Mouse (Mus musculus) adrenal gland, postnatal 10 days (tissue): Measurements from ENCODE around the gene Stat5a. TPM values are rescaled to one million over a fixed set of nuclear protein-coding genes. Genes with fewer than 3 reads are reported as not detected.

Experiments
- DNase-seq: peaks from one replicate; pipeline ENCODE4 v3.0.0; 2021; ENCODE audit warnings: mixed read lengths
- total RNA-seq, 2 experiments: library from RNA; stranded (reverse); gene quantifications; 2 replicates each; pipeline ENCODE4 v1.2.3; 2021

The Stat5a gene
- total RNA-seq, 2 experiments from 2014 or later, result 37.1 to 52.7 TPM

DNA sequence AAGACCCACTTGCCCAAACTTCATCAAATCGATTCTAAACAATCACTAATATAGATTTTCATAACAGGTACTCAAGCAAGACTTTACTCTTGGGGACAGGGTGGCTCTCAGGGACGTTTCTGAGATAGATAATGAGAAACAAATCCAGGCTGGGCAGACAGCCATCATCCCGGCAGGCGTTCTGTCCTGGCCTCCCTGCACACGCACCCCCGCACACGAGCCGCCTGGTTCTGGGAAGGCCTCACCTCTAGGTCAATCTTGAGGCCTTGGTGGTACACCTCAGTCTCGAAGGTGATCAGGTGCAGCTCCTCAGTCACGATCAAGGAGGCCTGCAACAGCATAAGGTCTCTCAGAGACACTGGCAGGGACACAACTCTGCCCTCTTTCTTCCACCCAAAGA, 36.9 kb downstream of the Stat5a start:
- DNase-seq, result no peak

GRCm38 (mm10) chr11:100897294-100898231, 38.4 kb downstream of the Stat5a start:
- no peak for DNase-seq

DNA sequence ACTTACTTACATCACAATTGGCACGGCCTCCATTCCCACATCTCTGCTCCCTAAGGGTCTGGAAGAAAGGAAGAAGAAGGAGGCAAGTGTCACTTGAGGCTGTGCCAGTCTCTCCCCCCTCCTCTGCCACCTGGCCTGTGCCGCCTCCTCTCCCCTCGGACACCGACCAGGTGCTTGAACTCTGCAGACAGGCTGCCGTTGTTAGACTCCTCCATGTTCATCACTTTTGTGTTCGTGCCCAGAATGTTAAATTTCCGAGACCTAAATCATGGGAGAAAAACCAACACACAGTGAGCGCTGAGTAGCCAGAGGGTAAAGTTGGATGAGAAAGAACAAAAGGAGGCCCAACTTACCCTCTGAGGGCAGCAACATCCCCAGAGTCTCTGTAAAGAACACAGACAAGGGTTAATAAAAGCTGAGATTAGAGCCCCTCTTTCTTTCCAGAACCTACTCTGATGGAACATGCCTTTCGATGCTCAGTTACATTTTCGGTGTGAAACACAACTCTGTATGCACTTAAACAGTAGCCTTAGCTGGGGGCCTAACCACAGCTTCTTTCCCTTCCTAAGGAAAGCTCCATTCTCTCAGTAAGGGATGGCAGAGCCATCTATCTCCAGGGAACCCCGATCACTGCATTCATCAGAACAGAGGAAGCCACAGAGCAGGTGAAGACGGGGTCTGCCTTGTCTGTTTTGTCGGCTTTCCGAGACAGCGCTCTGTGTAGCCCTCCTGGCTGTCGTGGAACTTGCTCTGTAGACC, 39.5 kb downstream of the Stat5a start:
- no peak for DNase-seq

- DNase-seq, result no peak
Measured at GRCm38 (mm10) chr11:100904580-100905351, 45.6 kb downstream of the Stat5a start.

DNA sequence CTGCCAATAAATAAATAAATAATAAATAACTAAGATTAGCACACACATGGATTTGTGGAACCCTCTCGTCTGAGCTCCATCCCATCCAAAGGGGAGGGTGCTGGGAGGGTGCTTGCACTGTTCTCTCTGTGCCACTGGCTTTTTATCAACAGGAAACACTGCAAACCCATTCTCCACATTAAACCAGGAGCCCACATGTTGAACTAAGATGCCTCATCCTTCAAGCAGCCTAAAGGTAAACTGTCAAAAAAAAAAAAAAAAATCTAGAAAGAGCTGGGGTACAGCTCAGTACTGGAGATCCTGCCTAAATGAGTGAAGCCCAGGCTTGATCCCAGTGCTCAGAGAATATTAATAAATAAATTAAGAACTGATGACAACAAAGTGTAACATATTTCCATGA, 46.8 kb downstream of the Stat5a start:
- DNase-seq, result no peak

DNA sequence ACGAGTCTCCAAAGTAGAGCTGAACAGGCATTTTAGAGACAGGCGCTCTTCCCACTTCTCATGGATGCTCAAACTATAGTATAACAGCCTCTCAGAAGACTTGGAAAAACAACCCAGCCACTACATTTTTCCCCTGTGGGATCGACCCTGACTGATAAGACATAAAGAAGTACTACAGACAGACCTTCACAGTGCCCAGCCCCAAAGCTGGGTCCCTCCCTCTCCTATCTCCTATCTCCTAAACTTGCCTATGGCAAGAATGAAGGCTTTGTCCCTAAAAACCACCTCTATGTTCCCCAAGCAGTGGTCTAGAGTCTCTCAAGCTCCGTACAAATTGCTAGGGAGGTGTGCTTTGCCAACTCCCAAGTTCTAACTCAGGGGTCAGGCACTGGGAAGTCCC, 47.7 kb downstream of the Stat5a start:
- DNase-seq, result no peak

DNA sequence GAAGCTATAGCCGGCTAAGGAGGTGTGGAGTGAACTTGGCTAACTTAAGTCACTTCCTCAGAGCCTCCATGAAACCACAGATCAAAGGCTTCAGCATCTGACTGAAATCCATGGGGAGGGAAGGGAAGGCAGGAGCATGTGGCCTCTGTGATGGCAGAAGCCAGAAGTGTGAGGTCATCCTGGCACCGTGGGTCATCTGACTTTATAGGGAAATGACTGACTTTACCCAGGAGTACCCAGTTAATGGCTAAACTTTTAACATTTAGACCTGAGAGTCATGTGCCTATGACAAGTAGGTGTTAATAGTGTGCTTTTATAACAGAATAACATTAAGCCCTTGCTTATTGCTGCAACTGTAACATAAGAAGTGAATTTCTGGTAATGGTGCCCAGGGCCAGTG, 49.0 kb downstream of the Stat5a start:
- no peak for DNase-seq

GRCm38 (mm10) chr11:100908567-100908966, 49.4 kb downstream of the Stat5a start:
- DNase-seq, result no peak

DNA sequence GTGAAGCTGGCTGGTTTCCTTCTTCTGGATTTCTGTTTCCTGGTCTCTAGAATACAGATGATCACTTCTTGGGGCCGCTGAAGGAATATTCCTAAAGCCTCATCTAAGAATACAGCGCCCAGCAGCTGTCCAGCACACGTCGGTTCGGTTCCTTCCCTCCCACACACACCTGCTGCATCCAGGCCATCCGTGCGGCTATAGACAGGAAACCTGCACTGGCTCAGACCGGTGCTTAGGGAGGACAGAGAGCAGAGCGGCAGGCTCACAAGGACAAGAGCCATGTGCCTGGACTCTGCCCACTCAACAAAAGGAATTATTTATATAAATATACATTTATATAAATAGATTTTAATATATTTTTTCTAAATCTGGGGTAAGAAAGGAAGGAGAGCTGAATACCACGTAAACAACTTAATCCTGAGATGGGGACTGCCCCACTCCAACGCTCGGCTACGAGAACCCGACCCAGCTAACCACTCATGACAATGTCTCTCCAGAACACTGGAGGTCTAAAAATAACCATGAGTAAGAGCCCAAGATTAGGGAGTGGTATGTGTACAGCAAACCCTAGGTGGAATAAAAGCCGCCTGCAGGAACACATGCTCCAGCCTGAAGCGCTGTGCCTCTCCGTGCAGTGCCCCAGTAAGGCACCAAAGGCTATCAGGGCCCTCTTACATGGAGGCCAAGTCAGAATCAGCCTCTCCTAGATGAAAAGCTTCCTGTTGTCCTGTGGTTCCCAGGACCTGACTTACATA, 53.4 kb downstream of the Stat5a start:
- DNase-seq, result no peak

DNA sequence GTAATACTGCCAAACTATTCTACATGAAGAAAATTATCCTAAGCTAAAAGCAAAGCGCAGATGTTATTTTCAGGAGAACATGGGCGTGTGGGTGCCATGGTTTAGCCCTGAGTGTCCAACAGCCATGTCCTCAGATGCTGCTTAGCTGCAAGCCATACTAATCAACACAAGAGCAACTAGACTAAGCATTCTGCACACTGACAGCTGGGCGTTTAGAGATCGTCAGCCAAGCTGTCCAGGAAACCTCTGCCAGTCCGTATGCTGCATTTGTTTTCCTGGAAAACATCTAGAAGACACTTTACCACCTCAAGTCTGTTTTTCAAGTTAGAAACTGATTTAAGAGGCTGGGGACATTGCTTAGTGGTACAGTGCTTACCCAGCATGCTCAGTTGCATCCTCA, 55.3 kb downstream of the Stat5a start:
- no peak for DNase-seq

GRCm38 (mm10) chr11:100915063-100915462, 55.9 kb downstream of the Stat5a start:
- no peak for DNase-seq

GRCm38 (mm10) chr11:100916432-100916971, 57.4 kb downstream of the Stat5a start:
- DNase-seq, result no peak

DNA sequence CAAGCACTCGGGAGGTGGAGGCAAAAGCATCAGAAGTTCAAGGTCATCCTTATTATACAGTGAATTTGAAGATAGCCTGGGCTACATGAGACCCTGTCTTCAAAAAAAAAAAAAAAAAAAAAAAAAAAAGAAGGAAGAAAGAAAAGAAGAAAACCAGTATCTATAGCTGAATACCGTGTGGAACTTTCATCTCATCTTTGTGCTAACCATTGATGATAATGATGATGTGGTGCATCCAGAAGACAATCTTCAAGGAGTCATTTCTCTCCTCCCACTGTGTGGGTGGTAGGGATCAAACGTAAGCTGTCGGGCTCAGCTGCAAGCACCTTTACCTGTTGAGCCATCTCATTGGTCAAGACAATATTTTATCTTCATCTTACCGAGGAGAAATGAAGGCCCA, 58.9 kb downstream of the Stat5a start:
- DNase-seq, result no peak

- no peak for DNase-seq
Measured at GRCm38 (mm10) chr11:100920887-100921624, 61.9 kb downstream of the Stat5a start.

- DNase-seq, result no peak
Measured at GRCm38 (mm10) chr11:100924386-100924919, 65.3 kb downstream of the Stat5a start.

DNA sequence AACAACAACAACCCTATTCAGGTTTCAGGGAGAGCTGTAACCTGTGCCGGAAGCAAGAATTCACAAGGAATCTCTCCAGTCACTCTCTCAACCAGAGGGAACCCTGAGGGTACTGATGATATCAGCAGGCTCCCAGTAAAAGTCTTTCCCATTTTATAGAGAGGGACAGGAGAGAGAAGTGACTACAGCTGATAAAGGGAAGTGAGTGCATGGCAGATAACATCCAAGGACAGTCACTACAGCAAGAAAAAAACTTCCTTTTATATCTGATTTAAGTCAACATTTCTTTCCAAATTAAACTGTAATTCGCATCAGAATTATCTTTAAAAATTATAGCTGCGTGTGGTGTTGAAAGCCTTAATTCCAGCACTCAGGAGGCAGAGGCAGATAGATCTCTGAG, 68.2 kb downstream of the Stat5a start:
- DNase-seq, result no peak

GRCm38 (mm10) chr11:100930611-100931010, 71.5 kb downstream of the Stat5a start:
- DNase-seq, result no peak

DNA sequence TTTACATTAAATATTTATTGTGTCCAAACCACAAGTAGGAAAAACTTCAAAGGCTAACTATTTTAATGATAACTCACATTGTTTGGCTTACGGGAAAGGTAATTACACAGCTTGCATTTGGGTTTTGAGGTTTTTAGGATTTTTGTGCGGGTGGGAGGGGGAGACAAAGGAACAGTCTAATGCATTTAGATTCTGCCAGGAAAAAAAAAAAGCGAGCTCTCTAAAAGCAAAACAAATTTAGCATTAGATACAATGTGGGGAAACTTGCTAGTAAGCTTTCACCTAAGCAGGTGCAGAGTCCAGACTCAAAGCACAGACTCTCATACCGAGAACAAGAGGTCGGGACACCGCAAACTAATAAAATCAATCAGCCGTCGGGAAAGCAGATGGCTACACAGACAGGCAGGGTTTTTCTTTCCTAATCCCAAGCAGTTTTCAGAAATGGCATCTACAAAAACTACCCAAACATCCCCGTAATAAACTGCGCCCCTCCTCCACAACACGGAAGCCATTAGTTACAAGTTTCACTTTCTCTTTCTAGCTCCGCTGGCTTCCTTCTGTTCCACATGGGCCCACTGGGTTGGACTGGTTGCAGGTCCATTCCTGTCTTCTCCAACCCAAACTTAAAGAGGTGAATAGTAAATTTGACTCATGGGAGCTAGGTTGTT, 72.2 kb downstream of the Stat5a start:
- DNase-seq, result peak; percentile 59
